Mouse (Mus musculus): ENCODE data around the gene Sema3a.

DNA sequence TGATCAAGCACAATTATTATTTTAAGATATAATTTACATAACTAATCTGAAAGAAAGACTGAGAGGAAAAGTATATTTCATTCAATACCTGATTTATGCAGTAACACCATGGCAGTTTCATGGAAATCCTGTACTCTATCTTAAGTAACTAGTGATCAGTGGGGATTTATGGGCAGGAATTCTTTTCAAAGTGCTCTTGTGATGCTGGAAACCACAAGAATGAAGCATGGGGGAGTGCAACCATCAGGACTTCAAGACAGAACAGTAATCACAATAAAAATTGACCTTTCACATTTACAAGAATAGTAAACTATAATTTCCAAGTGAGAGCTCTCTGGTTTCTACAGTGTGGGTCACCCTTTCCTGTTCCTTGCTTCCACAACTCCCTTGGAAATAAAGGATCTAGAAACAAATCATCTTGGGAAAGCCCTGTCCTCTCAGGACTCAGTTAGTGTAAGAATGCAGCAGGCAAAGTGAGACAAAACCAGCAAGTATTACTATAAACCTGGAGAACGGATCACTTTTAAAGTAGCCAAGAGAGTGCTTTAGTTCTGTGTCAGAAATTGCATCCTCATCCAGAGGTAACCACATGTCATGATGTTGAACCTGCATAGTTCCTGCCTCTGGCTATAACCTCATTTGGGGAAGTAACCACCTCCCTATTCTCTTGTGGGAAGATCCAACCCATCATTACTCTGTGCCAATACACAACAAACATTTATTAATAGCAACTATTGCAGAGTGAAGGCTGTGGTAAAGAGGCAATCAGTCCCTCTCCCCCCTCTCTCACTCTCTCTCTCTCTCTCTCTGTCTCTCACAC is 335.2 kb downstream of the Sema3a start:
- no peak for TF ChIP-seq ZC3H11A (IDR thresholded peaks at IDR 0.05; ENCODE audit: borderline replicate concordance, low read depth, low read length)
- no peak for TF ChIP-seq MAFK (IDR thresholded peaks at IDR 0.05; ENCODE audit: insufficient read depth, low read depth, low read length)
- no peak for TF ChIP-seq ZNF384 (IDR thresholded peaks at IDR 0.05; ENCODE audit: low read depth, low read length)
- TF ChIP-seq CHD2 (IDR thresholded peaks at IDR 0.05; ENCODE audit: low read depth, low read length): no peak
- TF ChIP-seq HCFC1 (IDR thresholded peaks at IDR 0.05; ENCODE audit: borderline replicate concordance, insufficient read depth, low read length): no peak

Measured in ES-E14 (cell line).